Mouse (Mus musculus): Measurements from ENCODE around the gene Specc1. TPM values are rescaled to one million over a fixed set of nuclear protein-coding genes. Genes with fewer than 3 reads are reported as not detected.

Gene Specc1
- polyA plus RNA-seq, 1 experiment from 2014 or later, result 10.0 TPM

DNA sequence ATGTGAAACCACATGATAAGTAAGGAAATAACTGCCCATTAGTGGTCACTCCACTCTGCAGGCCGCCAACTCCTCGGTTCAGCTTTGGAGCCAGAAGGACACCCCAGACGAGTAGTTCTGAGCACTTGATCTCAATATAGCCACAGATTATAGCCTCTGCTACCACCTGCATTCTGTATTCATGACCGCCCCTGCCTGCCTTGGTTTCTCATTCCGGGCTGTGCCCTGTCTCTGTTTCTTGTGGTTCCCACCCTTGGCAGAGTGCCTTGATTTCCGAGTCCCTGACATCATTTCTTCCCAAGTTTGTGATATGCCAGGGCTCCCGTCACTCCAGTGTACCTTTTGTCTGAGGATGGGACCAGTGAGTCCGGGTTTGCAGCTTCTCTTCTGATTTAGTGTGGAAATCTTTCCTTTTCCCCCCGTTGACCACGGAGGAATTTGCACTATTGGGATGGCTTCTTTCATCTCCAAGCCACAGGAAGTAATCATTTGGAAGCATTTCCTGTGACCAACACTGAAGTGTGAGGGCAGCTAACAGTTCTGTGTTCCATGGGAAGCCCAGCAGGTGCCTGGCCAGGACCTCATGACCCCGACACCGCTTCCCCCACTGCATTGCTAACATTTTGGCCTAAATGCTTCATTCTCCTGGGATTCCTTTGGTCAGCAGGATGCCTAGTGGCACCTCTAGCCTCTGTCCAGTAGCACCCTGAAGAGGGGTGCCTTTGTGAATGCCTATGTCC lies 67.1 kb downstream of the Specc1 start:
- Histone ChIP-seq H3K4me1 (ENCODE audit: control insufficient read depth, insufficient read depth, low read length) (no peaks in the 10 kb centered on the region), H3K4me2 (replicated peaks; ENCODE audit: low read depth, low read length) (no peak overlapping the region), H3K9me3 (ENCODE audit: control insufficient read depth, low read depth, low read length) (no peaks in the 10 kb centered on the region), H3K27me3 (ENCODE audit: control insufficient read depth, insufficient read depth, low read length) (no peaks in the 10 kb centered on the region), H3K4me3 (ENCODE audit: low read depth, low read length) (no peak overlapping the region), H3K36me3 (ENCODE audit: control insufficient read depth, insufficient read depth, low read length) (no peaks in the 10 kb centered on the region), H3K9ac (replicated peaks; ENCODE audit: low read depth, low read length) (no peak overlapping the region), H3K27ac (ENCODE audit: low read length) (no peak overlapping the region)
- 79% methylated on average over 12 of the region's 12 CpGs for WGBS
- ATAC-seq (ENCODE audit: insufficient number of reproducible peaks, insufficient read depth, low FRiP score, low read depth), result no peak

DNA sequence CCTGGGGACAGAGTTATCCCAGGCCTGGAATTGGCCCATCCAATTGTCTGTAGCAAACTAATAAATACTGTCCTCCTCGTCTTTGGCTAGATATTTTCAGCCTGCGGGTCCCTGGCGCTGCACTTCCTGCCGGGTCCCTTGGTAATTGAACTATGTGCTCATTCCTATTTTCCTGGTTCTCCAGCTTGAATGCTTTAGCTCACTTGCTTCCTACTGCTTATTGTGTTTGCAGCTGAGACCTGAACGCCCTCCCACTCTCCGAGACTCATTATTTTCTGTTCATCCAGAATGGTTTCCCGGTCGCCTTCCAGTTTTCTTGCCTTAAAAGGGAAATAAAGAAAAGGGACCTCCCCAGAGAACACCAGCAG lies 67.7 kb downstream of the Specc1 start:
- WGBS, result 69% methylated on average over 8 of the region's 8 CpGs
- ATAC-seq (ENCODE audit: insufficient number of reproducible peaks, insufficient read depth, low FRiP score, low read depth), result no peak

GRCm38 (mm10) chr11:62024952-62025351 lies 68.4 kb downstream of the Specc1 start:
- Histone ChIP-seq H3K4me2 (replicated peaks; ENCODE audit: low read depth, low read length) (no peak overlapping the region), H3K36me3 (ENCODE audit: control insufficient read depth, insufficient read depth, low read length) (no peaks in the 10 kb centered on the region), H3K9ac (replicated peaks; ENCODE audit: low read depth, low read length) (no peak overlapping the region), H3K27ac (ENCODE audit: low read length) (peak overlapping the region; percentile 39; the same call in 1 of the 2 replicates), H3K9me3 (ENCODE audit: control insufficient read depth, low read depth, low read length) (no peaks in the 10 kb centered on the region), H3K4me1 (ENCODE audit: control insufficient read depth, insufficient read depth, low read length) (no peaks in the 10 kb centered on the region), H3K27me3 (ENCODE audit: control insufficient read depth, insufficient read depth, low read length) (no peaks in the 10 kb centered on the region), H3K4me3 (ENCODE audit: low read depth, low read length) (no peak overlapping the region)
- ATAC-seq (ENCODE audit: insufficient number of reproducible peaks, insufficient read depth, low FRiP score, low read depth), result no peak
- 38% methylated on average over 5 of the region's 5 CpGs for WGBS

More for the DNA sequence above, 67.7 kb downstream of the Specc1 start:
- Histone ChIP-seq H3K27ac (ENCODE audit: low read length) (peak overlapping the region; percentile 39; the same call in 1 of the 2 replicates), H3K9me3 (ENCODE audit: control insufficient read depth, low read depth, low read length) (no peaks in the 10 kb centered on the region), H3K36me3 (ENCODE audit: control insufficient read depth, insufficient read depth, low read length) (no peaks in the 10 kb centered on the region), H3K9ac (replicated peaks; ENCODE audit: low read depth, low read length) (no peak overlapping the region), H3K4me1 (ENCODE audit: control insufficient read depth, insufficient read depth, low read length) (no peaks in the 10 kb centered on the region), H3K4me3 (ENCODE audit: low read depth, low read length) (no peak overlapping the region), H3K4me2 (replicated peaks; ENCODE audit: low read depth, low read length) (no peak overlapping the region), H3K27me3 (ENCODE audit: control insufficient read depth, insufficient read depth, low read length) (no peaks in the 10 kb centered on the region)

DNA sequence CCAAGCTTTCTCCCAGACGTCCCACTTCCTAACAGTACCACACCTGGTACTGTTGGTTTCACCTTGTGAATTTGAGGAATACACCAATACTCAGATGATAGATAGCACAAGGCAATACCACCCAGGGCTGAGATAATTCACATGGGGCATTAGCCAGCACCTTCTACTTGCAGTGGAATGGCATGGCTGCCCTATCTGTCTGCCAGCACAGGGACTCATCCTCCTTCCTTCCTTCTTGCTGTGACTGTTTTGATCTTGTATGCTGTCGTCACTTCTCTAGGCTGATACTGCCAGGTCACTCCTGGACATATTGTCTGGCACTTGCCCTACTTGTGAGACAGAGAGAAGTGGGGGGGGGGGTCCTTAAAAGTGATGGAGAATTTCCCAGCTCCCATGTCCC lies 69.2 kb downstream of the Specc1 start:
- Histone ChIP-seq H3K9me3 (ENCODE audit: control insufficient read depth, low read depth, low read length) (no peaks in the 10 kb centered on the region), H3K4me1 (ENCODE audit: control insufficient read depth, insufficient read depth, low read length) (no peaks in the 10 kb centered on the region), H3K36me3 (ENCODE audit: control insufficient read depth, insufficient read depth, low read length) (no peaks in the 10 kb centered on the region), H3K27me3 (ENCODE audit: control insufficient read depth, insufficient read depth, low read length) (no peaks in the 10 kb centered on the region), H3K9ac (replicated peaks; ENCODE audit: low read depth, low read length) (no peak overlapping the region), H3K4me2 (replicated peaks; ENCODE audit: low read depth, low read length) (no peak overlapping the region), H3K27ac (ENCODE audit: low read length) (no peak overlapping the region), H3K4me3 (ENCODE audit: low read depth, low read length) (no peak overlapping the region)
- 73% methylated on average over 2 of the region's 2 CpGs for WGBS
- ATAC-seq (ENCODE audit: insufficient number of reproducible peaks, insufficient read depth, low FRiP score, low read depth), result no peak

DNA sequence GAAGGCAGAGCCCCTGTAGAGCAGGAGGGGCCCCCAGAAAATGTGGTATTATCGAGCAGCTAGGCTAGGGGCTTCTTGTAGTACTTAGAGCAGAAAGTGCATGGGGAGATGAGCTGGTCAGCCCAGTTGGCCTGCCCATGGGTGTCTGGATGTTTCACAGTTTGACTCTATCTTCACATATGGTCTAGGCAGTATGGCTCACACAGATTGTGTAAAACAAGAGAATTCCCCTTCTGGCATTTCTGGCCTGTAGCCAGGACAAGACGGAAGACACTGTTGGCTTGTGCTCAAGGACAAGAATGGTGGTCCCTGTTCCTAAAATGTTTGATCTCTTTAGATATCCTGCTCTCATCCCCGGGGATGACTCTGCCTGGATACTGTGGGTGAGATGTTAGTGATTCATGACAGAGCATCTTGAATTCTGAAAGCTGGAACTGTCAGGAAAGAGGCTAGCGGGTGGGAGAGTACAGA lies 69.8 kb downstream of the Specc1 start:
- Histone ChIP-seq H3K4me3 (ENCODE audit: low read depth, low read length) (no peak overlapping the region), H3K27ac (ENCODE audit: low read length) (no peak overlapping the region), H3K4me1 (ENCODE audit: control insufficient read depth, insufficient read depth, low read length) (no peaks in the 10 kb centered on the region), H3K9ac (replicated peaks; ENCODE audit: low read depth, low read length) (no peak overlapping the region), H3K27me3 (ENCODE audit: control insufficient read depth, insufficient read depth, low read length) (no peaks in the 10 kb centered on the region), H3K36me3 (ENCODE audit: control insufficient read depth, insufficient read depth, low read length) (no peaks in the 10 kb centered on the region), H3K4me2 (replicated peaks; ENCODE audit: low read depth, low read length) (no peak overlapping the region), H3K9me3 (ENCODE audit: control insufficient read depth, low read depth, low read length) (no peaks in the 10 kb centered on the region)
- ATAC-seq (ENCODE audit: insufficient number of reproducible peaks, insufficient read depth, low FRiP score, low read depth), result no peak
- WGBS, result 57% methylated on average over 4 of the region's 4 CpGs

GRCm38 (mm10) chr11:62027271-62027670 lies 70.7 kb downstream of the Specc1 start:
- H3K4me1 ChIP-seq (ENCODE audit: control insufficient read depth, insufficient read depth, low read length), result no peaks in the 10 kb centered on the region
- H3K27me3 ChIP-seq (ENCODE audit: control insufficient read depth, insufficient read depth, low read length), result no peaks in the 10 kb centered on the region
- H3K9ac ChIP-seq (replicated peaks; ENCODE audit: low read depth, low read length), result no peak overlapping the region
- H3K36me3 ChIP-seq (ENCODE audit: control insufficient read depth, insufficient read depth, low read length), result no peaks in the 10 kb centered on the region
- H3K27ac ChIP-seq (ENCODE audit: low read length), result no peak overlapping the region
- WGBS, result 77% methylated on average over 6 of the region's 6 CpGs
- no peak overlapping the region for H3K4me2 ChIP-seq (replicated peaks; ENCODE audit: low read depth, low read length)
- no peaks in the 10 kb centered on the region for H3K9me3 ChIP-seq (ENCODE audit: control insufficient read depth, low read depth, low read length)
- no peak for ATAC-seq (ENCODE audit: insufficient number of reproducible peaks, insufficient read depth, low FRiP score, low read depth)
- H3K4me3 ChIP-seq (ENCODE audit: low read depth, low read length), result no peak overlapping the region

DNA sequence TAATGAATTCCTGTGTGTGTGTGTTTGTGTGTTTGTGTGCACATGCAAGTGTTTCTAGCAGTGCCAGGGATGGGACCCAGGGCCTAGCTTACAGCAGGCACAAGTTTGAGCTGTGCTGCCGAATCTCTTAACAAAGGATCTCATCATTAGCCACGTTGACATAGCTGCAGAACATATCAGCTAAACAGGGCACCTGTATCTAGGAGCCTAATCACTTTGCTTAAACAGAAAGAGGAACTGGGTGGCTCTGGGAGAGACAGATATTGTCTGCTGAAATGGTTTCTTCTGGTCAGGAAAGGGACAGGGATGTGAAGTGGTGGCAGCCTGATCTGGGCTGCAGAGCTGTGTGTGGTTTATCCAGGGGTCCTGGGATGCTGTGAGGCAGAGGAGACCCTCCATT lies 71.1 kb downstream of the Specc1 start:
- no peaks in the 10 kb centered on the region for H3K27me3 ChIP-seq (ENCODE audit: control insufficient read depth, insufficient read depth, low read length)
- H3K9me3 ChIP-seq (ENCODE audit: control insufficient read depth, low read depth, low read length), result no peaks in the 10 kb centered on the region
- no peak overlapping the region for H3K4me3 ChIP-seq (ENCODE audit: low read depth, low read length)
- H3K9ac ChIP-seq (replicated peaks; ENCODE audit: low read depth, low read length), result no peak overlapping the region
- 44% methylated on average over 2 of the region's 2 CpGs for WGBS
- H3K27ac ChIP-seq (ENCODE audit: low read length), result no peak overlapping the region
- no peaks in the 10 kb centered on the region for H3K36me3 ChIP-seq (ENCODE audit: control insufficient read depth, insufficient read depth, low read length)
- ATAC-seq (ENCODE audit: insufficient number of reproducible peaks, insufficient read depth, low FRiP score, low read depth), result no peak
- H3K4me1 ChIP-seq (ENCODE audit: control insufficient read depth, insufficient read depth, low read length), result no peaks in the 10 kb centered on the region
- no peak overlapping the region for H3K4me2 ChIP-seq (replicated peaks; ENCODE audit: low read depth, low read length)

- no peak for ATAC-seq (ENCODE audit: insufficient number of reproducible peaks, insufficient read depth, low FRiP score, low read depth)
- Histone ChIP-seq H3K36me3 (ENCODE audit: control insufficient read depth, insufficient read depth, low read length) (no peaks in the 10 kb centered on the region), H3K9ac (replicated peaks; ENCODE audit: low read depth, low read length) (no peak overlapping the region), H3K27ac (ENCODE audit: low read length) (no peak overlapping the region), H3K4me3 (ENCODE audit: low read depth, low read length) (no peak overlapping the region), H3K27me3 (ENCODE audit: control insufficient read depth, insufficient read depth, low read length) (no peaks in the 10 kb centered on the region), H3K4me1 (ENCODE audit: control insufficient read depth, insufficient read depth, low read length) (no peaks in the 10 kb centered on the region), H3K4me2 (replicated peaks; ENCODE audit: low read depth, low read length) (no peak overlapping the region), H3K9me3 (ENCODE audit: control insufficient read depth, low read depth, low read length) (no peaks in the 10 kb centered on the region)
- 88% methylated on average over 9 of the region's 9 CpGs for WGBS
Measured at GRCm38 (mm10) chr11:62029171-62029570, 72.6 kb downstream of the Specc1 start.

- H3K27ac ChIP-seq (ENCODE audit: low read length), result no peak overlapping the region
- no peaks in the 10 kb centered on the region for H3K36me3 ChIP-seq (ENCODE audit: control insufficient read depth, insufficient read depth, low read length)
- H3K4me2 ChIP-seq (replicated peaks; ENCODE audit: low read depth, low read length), result no peak overlapping the region
- no peaks in the 10 kb centered on the region for H3K4me1 ChIP-seq (ENCODE audit: control insufficient read depth, insufficient read depth, low read length)
- H3K9me3 ChIP-seq (ENCODE audit: control insufficient read depth, low read depth, low read length), result no peaks in the 10 kb centered on the region
- H3K27me3 ChIP-seq (ENCODE audit: control insufficient read depth, insufficient read depth, low read length), result no peaks in the 10 kb centered on the region
- no peak overlapping the region for H3K4me3 ChIP-seq (ENCODE audit: low read depth, low read length)
- ATAC-seq (ENCODE audit: insufficient number of reproducible peaks, insufficient read depth, low FRiP score, low read depth), result no peak
- 75% methylated on average over 6 of the region's 6 CpGs for WGBS
- no peak overlapping the region for H3K9ac ChIP-seq (replicated peaks; ENCODE audit: low read depth, low read length)
Measured at GRCm38 (mm10) chr11:62034564-62034963, 78.0 kb downstream of the Specc1 start.

All from stomach, embryonic 14.5 days (tissue).